Mouse (Mus musculus) small intestine, adult 2 months (tissue): ENCODE measurements around the gene Mef2a.

Experiments used
- CTCF ChIP-seq: fragments of 200-500 bp; IDR thresholded peaks from 2 replicates; pipeline ENCODE4 v1.5.1; 2012; ENCODE audit warnings: low read depth, mild to moderate bottlenecking, control low read depth, inconsistent platforms, low read length, moderate library complexity, mixed read lengths; ENCODE audit not compliant: insufficient replicate concordance, insufficient read length; ENCODE audit errors: extremely low read depth
- POLR2A ChIP-seq: fragments of 200-500 bp; IDR thresholded peaks from 2 replicates; pipeline ENCODE4 v1.6.1; 2012; ENCODE audit warnings: low read depth, mild to moderate bottlenecking, control low read depth, inconsistent platforms, low read length, moderate library complexity

DNA sequence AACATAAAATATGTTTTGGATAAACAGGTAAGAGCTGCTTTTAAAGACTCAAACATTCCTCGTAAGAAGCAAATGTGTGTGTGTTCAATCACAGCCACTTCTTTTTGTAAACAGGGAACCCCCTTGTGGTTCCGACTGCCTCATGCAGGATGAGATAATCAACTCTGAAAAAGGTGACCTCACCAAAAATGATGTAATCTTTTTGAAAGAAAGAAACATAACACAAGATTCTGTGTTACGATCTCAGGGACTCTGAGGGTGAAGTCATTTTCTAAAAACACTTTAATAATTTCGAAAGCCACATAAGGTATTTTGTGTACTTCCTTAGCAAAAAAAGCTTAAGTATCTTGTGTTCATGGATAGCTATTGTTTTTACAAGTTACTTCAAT, 128.8 kb downstream of the Mef2a start:
- TF ChIP-seq POLR2A (no peak), CTCF (no peak)
